Mouse (Mus musculus): Measurements from ENCODE around the gene Six3.

Six3 gene

DNA sequence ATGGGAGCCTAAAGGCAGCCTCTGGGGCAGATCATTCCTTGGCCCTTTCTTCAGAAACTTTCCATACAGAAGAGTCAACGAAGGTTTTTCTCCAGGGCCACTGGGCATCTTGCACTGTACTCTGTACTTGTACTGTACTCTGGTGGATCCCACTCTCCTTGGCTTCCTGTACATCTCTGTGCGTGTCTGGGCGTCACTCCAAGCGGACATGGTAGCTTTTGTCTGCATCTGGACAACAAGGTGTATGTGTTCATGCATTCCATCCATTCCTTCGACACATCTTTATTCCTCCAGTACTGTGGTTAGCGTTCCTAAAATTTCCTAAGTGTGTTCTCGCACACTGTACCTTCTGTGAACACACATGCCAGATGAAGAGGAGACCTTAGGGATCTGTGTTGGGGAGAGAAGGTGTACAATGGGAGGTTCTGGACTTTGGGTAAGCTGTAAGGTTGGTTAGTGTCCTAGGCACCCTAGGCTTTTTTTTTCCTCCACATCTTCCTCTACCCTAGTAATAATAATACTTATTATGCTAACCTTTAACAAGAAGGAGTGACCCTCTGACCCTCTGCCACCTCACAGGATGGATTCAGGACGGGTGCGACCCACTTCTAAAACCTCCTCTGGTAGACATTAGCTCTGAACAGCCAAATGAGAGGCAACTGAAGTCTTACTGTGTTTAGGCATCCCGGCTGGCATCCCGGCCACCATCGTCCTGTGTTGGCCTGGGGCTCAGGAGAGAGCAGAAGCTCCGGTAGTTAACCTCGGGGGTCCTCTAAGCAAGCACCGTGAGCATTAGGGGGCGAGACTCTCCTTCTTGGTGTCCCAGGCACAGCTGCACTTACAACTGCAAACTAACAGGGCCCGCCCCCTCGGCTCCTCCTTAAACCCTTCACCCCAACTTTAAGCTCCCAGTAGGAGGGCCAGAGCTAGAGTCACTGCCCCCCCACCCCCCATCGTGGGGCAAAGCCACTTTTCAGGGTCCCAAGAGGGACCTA lies 1.6 kb upstream of the Six3 start:
- DNase-seq (ENCODE audit: extremely low read depth, low read depth, low spot score) = no peak

DNA sequence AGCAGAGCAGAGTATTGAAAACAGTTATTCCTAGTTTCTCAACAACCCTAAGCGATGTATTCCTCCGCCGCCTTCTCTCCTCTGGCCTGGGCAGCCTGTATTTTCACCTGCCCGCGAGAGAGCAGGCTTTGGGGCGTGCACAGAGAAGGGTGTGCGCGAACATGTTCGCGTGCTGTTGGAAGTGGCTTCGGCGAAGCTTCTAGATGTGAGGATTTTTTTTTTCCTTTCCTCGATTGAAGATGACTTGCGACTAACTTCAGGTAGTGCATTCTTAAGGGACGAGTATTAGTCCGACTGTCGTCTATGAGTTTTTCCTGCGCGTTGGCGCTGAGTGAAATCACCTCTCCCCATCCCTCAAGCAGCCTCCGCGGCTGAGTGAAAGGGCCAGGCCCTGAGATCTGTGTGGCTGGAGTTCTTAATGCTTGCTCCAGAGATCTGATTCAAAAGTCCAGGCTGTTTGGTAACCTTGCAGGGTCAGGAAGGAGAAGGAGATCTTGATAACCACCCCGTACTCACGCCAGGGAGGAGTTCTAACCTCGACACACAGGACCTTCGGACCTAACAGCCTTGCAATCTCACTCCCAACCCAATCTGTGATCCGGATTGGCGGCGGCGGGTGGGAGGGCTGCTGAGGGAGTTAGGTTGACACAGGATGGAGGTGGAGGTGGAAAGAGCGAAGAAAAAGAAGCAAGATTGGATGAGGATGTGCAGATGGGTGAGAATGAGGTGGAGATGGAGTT lies 712 bp upstream of the Six3 start:
- DNase-seq (ENCODE audit: extremely low read depth, low read depth, low spot score) = no peak

DNA sequence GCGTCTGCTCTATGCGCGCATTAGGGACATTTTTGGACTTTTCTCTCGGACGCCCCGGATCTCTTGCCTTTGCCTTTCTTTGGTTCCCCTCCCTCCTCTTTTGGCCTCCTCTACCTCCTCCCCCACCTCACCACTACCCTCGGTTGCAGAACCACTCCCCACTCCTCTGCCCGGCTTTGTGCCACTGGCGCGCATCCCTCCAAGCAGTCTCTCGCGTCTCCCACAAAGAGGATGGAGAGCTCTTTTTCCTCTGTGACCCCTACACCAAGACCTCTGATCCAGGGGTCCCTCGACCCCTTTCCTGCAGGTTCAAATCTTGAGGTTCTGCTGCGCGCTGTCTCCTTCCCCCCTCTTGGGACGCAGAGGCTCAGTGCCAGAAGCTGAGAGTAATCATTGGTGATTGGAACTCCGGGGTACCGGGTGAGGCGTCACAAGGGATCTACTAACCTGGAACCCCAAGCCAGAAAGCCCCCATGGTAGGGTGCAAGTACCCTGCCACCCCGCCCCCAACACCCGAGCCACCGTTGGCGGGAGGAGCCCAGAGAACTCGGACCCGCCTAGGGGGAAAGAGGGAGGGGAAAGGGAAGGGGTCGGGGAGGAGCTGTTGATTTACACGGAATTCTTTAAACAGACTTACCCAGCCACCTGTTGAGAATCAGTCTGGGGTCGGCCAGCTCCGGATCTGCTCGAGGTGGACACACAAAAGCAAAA lies 758 bp downstream of the Six3 start:
- no peak for DNase-seq (ENCODE audit: extremely low read depth, low read depth, low spot score)

DNA sequence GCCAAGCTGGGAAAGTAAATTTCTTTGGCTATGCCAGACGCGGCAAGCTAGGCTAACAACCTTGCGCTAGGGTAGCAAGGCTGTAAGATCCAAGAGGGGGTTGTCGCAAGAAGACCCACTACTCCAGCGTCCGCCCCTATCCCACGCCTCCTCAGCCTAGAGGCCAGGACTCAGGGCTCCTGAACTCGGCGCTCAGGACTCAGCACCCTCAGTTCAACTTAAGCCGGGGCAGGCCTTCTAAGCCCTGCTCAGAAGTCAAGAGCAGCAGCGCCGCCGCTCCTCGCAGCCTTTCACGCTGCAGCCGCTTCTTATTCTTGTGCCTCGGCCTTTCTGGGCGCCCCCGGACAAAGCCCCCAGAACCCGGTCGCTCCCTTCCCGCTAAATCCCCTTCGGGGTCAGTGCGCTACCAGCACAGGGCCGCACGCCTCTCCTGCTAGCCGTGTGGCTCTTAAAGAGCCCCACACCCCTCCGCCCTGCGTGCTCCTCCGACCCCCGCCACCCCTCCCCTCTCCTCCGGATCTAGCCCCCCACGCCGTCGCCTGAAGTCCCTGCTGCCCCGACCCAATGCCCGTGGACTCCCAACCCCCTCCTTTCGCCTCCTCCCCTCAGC lies 1.4 kb downstream of the Six3 start:
- no peak for DNase-seq (ENCODE audit: extremely low read depth, low read depth, low spot score)

DNA sequence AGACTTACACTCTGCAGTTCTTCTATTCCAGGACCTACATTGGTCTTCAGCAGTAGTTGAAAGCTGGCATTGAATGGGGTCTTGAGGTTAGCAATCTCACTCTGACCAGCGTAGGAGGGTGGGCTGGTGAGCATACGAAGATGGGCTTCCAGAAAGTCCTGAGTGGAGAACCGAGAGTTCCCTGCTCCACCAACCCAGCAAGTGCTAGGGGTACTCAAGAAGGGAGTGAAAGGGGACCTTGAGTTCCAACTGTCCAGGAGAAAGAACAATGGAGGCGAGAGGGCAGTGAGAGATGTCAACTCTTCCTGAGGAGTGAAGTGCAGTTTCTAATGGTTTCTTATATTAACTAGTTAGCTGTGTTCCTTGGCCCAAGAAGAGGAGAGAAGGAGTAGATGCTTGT lies 2.2 kb downstream of the Six3 start:
- DNase-seq (ENCODE audit: extremely low read depth, low read depth, low spot score) = no peak

DNA sequence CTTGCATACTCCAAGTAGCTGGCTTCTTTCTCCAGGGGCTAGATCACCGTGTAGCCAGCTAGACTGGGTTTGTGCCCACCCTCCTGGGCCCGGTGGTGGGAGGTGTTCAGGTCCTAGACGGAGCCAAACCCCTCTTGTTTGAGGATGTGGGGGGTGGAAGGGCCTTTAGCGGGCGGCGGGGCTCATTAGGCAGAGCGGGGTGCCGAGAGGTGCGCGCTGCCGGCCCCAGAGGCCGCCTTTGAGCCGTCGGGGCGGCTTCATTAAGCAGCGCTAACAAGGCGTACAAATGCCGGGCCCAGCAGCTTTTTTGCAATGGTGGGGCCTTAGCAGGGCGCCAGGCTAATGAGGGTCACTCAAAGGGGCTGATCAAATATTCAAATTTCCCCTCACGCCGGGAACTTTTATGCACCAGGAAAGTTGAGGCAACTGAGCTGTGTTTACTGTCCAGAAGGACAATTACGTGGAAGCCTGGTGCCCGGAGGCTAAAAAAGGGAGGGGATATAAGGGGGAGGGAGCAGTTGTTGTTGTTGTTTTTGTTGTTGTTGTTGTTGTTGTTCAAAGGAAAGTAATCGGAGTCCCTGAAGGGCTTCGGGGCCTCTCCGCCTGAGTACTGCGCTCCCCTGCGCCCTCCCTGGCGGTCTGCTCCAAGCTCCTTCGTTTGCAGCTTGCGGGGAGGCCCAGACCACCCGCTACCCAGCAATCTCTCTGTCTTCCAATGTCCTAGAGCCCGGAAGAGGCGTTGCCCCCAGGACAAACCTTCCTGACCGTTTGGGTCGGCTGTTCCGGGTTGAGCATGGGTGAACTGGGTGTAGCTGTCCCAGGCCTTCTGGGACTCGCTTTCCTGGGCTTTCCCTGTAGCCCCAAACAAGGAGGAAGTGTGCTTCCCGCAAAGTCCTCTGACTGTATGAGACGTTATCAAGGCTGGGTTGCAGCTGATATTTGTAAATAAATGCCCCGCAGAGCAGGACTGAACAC lies 3.4 kb downstream of the Six3 start:
- DNase-seq (ENCODE audit: extremely low read depth, low read depth, low spot score) = no peak

DNA sequence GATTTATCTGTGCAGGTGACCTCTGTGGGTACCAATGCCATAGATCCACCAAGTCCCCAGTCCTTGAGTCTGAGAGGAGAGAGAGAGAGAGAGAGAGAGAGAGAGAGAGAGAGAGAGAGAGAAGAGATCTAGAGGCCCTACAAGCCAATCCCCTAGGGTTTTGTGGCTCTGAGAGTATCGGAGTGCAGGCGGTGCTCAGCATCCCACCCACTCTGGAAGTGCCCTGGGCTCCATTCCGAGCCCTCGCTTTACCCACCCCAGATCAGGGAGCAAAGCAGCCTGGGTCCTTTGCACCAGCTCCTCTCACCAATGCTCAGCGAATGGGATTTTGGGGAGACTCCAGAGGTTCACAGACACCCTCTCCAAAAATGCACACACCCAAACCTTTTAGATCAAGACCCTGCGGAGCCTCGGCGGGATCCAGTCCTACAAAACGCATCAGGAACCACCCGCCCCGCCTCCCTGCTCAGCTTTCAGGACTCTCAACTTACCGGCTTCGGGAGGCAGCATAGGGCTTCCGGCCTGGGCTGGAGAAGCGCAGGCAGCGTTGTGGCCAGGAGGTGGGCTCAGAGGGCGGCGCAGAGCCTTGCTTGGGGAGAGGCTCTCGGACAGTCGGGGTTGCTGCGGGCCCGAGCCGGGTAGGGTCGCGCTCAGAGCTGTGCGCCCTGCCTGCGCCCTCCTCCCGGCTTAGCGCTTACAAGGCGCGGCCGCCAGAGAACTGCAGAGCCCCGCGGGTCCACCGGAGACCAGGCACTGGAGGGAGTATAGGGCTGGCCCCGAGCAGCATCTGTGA lies 4.4 kb downstream of the Six3 start:
- DNase-seq (ENCODE audit: extremely low read depth, low read depth, low spot score) = no peak

DNA sequence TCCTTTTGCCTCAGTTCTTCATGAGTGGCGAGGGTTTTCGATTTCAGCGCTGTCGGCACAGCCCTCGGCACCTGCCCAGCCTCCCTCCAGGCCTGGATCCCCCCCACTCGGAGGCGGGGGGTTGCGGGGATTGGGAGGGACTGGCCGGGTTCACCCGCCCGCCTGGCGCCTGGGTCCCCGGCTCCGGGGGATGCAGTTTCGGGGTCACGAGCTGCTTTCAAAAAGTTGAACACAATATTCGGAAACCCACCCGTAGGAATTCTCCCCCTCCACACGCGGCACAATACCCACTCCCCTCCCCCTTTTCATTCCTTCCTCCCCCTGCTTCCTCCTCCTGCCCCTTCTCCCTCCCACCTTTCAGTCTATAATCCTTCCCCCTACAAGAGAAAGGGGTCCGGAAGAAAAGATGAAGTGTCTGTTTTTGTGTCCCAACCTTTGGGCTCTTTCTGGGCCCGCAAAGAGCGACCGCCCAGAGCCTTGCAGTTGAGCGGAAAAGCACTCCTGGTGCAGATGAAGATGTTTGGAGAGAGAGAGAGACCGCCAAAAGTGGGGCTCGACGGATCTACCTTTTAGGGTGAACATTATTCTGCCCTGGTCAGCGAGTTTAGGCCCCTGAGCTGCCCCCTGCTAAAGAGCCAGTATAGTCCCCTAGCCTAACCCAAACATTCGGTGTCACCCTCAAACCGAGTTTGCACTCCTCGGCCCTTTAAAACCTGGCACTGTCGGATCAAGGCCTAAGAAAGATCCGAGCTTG lies 5.1 kb downstream of the Six3 start:
- DNase-seq (ENCODE audit: extremely low read depth, low read depth, low spot score) = no peak

DNA sequence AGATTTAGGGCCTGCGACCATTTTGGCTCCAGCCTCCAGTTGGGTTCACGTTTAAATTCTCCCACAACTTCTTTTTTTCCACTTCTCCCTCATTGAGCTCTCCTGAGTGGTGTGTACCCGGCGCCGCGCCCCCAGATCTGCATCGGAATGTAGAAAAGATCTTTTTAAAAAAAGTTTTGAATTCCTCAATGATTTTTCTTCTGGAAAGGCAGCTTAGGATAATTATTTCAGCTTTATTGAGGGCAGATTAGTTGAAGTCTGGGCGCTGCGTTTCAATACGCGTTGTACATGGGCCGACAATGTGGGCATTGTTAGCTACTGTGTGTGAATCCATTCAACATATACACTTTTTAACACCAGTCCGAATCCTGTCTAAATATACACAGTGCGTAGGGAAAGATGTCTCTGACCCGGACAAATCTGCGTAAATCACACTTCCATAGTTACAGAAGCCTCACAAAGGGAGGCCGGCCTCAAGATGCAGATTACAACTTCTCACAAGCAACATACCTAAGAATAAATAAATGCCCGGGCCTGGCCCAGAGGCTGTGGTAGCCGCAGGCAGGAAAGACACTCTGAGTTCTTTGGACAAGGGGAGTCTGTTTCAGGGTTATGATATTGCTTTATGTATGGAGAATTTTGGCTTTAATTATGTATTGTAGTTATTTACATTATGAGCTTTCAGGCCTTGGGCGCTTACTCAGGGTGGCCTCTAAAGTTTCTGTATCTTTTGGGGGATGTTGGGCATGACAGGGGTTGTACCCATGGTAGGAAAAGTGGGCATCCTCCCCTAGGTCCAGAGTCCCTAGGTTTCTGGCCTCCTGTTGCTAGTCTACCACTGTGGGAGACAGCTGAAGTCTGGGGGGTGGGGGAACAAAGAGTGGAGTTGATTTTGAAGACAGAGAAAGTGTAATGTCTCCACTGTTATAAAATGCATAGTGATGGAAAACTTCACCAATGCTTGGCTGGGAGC lies 6.0 kb downstream of the Six3 start:
- no peak for DNase-seq (ENCODE audit: extremely low read depth, low read depth, low spot score)

DNA sequence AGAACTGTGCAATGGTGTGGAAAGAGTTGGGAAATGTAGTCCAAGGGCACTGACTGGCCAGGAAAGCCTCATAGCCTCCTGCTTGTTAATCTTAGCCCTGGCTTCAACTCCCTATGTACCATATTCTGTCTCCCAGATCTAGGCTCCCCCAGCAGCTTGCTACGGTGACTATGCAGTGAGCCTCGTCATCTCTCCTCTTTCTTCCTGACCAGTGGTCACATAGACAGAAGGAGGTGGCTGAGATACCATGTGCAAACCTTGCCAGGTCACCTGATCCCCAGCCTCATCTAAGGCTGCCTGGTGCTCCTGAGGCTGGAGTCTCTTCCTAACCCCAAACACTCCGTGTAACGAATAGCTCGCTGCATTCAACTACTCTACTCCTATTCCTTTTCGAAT lies 6.7 kb downstream of the Six3 start:
- no peak for DNase-seq (ENCODE audit: extremely low read depth, low read depth, low spot score)

DNA sequence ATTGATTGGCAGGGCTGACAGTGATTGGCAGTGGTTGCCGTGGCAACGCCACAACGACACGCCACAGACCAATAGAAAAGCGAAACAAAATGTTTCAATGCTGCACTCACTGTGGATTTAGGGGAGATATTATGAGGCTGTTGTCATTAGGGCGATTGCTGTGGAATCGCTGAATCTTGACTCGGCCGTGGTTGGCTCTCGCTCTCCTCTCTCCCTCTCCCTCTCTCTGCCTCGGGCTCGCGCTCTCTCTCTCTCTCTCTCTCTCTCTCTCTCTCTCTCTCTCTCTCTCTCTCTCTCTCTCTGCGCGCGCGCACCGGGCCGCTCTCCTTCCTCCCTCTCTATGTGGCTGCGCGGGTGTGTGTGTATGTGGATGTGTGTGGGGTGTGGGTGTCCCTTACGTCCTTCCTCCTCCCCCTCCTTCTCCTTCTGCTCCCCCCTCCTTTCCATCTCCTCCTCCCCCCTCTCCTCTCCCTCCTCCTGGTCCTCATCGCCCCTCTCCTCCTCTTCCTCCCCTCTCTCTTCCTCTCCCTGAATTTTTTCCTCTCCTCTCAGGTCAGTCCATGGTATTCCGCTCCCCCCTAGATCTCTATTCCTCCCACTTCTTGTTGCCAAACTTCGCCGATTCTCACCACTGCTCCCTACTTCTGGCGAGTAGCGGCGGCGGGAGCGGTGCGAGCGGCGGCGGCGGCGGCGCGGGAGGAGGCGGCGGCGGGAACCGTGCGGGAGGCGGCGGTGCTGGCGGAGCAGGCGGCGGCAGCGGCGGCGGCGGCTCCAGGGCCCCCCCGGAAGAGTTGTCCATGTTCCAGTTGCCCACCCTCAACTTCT lies 7.5 kb downstream of the Six3 start:
- DNase-seq (ENCODE audit: extremely low read depth, low read depth, low spot score) = no peak

DNA sequence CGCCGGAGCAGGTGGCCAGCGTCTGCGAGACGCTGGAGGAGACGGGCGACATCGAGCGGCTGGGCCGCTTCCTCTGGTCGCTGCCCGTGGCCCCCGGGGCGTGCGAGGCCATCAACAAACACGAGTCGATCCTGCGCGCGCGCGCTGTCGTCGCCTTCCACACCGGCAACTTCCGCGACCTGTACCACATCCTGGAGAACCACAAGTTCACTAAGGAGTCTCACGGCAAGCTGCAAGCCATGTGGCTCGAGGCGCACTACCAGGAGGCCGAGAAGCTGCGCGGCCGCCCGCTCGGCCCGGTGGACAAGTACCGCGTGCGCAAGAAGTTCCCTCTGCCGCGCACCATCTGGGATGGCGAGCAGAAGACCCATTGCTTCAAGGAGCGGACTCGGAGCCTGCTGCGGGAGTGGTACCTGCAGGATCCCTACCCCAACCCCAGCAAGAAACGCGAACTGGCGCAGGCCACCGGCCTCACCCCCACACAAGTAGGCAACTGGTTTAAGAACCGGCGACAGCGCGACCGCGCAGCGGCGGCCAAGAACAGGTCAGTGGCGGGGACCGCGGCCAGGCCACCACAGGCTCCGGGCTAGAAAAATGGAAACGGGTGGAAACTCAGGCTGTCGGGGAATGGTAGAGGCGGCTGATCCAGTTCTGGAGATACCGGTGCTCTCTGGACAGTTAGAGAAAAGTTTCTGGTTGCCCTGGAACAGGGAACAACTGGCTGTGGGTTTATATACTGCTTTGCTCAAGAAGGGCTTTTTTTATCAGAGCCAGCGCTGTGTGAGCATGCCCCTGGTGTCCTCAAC lies 8.3 kb downstream of the Six3 start:
- DNase-seq (ENCODE audit: extremely low read depth, low read depth, low spot score) = no peak

DNA sequence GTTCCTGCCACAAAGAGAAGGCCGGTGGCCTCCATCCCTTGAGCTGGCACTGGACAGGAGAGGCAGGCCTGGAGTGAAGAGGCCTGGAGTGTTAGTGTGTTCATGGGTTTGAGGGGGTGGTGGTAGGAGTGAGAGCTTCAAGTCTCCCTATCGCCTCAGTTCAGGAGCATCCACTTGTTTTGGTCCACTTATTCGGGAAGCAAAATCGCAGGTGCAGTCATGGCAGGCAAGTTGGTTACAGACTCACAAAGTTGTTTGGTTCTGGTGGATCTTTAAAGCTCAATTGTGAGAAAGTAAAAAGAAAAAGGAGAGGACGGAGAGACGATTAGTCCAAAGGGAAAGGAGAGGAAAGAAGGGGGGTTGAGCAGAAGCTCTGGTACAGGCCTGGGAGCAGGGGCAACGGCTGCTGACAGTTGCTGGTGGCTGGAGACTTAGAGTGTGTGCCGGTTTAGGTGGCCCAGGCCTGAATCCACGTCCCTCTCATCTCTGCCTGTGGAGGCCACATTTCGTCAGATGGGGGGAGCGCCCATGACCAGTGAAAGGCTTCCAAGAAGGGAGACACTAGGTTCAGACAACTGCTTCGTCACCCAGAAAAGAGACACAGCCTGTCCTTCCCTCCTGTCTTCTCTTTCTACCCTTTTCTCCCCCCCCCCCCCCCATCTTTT lies 9.2 kb downstream of the Six3 start:
- no peak for DNase-seq (ENCODE audit: extremely low read depth, low read depth, low spot score)

DNA sequence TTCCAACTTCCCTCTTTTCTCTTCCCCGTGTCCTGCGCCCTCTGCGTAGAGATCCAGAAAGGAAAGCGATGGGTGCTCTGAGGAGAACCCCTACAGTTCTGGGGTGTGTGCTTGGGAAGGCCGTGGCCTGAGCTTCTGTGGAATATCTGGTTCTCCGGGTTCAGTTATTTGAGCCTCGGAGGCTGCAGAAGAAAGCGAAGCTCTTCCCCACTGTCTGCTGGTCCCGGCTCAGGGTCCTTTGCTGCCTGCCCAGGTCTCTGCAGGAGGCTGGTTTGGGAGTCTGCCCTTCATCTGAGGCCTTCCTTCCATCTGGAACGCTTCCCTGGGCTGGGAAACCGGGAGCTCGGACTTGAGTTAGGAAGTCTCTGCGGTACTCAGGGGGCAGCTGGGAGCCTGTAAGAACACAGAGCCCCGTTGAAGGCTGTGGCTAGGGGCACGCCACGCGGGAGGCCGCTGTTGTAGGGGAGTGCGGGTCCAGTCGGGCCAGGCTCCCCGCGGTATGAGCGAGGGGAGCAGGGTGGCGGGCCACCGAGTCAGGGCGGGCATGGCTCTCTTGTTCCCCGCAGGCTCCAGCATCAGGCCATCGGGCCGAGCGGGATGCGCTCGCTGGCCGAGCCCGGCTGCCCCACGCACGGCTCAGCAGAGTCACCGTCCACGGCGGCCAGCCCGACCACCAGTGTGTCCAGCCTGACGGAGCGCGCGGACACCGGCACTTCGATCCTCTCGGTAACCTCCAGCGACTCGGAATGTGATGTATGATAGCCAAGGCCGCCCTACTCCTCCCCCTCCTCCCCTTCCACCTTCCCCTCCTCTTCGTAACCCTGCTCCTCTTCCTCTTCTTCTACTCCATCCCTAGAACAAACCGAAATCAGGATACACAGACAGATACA lies 10.0 kb downstream of the Six3 start:
- no peak for DNase-seq (ENCODE audit: extremely low read depth, low read depth, low spot score)

Data from fat pad, adult 2 months (tissue).